Mouse (Mus musculus): Measurements from ENCODE around the gene Ahcy.
"Not testable (repeated sequence)": the region's sequence is repeated elsewhere in the genome, so short reads cannot be mapped to it uniquely, and the experiment has no call there.

The Ahcy gene

DNA sequence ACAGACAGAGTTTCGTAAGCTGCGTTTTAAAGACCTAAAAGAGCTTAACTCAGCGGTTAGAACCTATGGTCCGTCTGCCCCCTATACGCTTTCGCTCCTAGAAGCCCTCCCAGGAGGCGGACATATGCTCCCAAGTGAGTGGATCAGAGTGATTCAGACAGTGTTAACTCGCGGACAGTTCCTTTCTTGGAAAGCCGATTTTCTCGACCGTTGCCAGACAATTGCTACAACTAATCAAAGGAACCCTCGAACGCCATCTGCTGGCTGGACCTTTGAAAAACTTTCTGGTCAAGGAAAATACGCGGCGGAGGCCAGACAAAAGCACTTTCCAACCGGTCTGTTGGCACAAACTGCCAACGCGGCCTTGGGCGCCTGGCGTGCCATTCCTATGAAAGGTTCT, 54.6 kb downstream of the Ahcy start:
- peak; percentile 90 for DNase-seq (ENCODE audit: low read depth, low spot score)

DNA sequence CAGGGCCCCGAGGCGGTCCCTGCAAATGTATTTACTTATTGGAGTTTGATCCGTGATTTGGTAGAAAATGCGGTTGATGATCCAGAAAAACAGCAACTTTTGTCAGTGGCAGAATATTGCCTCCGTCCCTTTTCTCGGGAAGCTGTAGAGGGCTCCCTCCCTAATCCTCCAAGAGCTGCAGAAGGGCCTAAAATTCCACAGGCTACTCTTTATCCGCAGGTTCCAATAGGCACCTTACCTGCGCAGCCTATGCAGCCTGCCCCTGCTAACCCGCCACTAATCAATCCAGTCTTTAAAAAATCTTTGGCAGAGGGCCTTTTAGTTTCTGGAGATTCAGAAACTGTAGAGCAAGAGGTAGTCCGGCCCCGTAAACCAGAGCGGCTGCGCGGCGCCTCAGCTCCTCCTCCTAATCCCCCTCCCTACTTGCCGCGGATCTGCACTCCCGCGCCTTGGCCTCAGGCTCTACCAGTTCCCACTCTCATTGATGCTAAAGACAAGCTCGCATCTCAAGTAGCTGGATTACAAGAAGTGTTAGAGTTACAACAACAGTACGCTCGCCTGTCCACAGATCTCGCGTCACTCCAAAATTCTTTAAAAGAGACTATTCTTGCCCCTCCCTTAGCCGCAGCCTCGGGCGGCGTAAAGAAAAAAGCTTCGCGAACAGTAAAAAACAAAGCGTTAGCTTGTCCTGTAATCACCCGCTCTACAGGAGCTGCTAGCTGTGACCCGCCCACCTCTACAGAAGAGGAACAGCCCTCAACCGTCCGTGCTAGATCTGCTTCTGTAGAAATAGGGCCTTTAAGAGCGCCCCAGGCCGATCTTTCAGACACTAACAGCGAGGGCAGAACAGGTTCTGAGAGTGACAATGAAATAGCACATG, 55.3 kb downstream of the Ahcy start:
- peak; percentile 53 for DNase-seq (ENCODE audit: low read depth, low spot score)

DNA sequence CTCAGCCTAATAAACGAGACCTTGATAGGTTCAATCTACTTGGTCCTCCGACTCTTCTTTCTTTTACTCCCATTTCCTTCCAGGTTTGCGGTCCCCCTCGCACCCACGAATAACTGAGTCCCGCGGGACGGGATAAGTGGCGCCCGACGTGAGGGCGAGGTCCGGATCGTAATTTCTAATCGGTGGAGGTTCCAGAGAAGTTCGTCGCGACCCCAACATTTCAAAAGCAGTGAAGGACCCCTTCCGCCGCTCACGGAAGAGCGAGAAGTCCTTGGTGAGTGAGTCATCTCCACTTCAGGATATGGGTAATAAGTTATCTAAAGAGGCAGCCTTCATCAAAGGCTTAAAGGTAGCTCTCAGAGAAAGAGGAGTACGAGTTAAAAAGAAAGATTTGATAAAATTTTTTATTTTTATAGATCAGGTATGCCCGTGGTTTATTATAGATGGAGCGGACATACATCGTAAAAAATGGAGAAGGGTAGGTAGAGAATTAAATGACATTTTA, 56.0 kb downstream of the Ahcy start, which contains the start of gene Gm14226:
TSS of gene Gm14226 (plus strand) at position 16 of the 505 bp plus-strand sequence.
- DNase-seq (ENCODE audit: low read depth, low spot score): not testable (repeated sequence)

DNA sequence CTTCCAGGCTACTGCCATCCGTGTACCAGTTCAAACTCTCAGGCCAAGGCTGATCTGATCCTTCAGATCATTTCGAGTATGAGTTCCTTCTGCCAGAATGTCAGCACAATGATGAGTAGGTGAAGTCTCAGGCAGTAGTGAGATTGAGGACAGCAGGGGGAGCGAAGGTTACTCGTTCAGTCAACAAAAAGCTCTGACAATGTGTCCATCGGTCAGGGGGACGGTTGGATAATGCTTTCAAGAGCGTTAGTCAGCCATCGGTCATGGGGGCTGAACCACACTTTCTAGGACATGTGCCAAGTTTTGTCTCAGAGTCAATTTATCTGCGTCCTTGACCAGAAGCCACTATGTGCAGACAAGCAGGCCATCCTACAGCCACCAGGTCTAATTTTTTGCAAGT, 57.5 kb downstream of the Ahcy start:
- DNase-seq (ENCODE audit: low read depth, low spot score): not testable (repeated sequence)

DNA sequence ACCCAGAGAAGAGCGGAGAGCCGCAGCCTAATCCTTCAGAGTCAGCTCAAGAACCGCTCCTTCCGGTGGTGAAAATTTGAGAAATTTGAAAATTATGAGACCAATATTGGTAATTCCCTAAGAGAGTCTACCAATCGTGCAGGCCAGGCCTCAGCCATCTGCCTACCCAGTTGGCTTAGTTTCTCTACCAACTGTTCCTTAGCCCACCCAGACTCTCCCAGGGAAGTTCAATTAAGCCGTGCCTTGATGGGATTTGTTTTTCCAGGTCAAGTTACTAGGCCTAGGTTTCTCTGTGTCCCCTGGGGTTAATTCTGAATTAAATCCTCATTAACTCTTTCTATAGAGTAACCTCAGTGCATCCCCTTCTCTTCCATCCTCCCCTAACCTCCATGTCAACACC, 61.3 kb downstream of the Ahcy start:
- no peak for DNase-seq (ENCODE audit: low read depth, low spot score)

DNA sequence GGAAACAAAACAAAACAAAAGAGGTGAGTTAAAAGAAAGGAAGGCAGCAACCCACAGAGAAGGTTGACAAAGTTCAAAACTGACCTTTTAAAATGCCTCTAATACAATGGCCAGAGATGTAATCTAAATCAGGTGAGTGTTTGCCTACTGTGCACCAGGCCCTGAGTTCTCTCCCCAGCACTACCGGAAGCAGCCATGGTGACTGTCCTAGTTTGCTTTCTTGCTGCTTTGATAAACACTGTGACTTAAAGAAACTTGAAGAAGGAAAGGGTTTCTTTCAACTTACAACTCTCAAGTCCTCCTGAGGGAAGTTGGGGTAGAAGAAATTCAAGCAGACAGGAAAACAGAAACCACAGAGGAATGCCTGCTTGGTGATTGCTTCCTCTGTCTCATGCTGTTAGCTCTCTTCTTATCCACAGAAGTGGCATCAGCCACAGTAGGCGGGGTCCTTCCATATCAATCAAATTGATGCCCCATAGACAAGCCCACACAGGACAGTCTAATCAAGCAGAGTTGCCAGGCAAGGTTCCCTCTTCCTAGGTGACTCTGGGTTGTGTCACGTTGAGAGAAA, 63.1 kb downstream of the Ahcy start:
- no peak for DNase-seq (ENCODE audit: low read depth, low spot score)

Measured in retina, postnatal 7 days (tissue).